Mouse (Mus musculus): ENCODE results near the gene Zfp78.

Zfp78 gene

DNA sequence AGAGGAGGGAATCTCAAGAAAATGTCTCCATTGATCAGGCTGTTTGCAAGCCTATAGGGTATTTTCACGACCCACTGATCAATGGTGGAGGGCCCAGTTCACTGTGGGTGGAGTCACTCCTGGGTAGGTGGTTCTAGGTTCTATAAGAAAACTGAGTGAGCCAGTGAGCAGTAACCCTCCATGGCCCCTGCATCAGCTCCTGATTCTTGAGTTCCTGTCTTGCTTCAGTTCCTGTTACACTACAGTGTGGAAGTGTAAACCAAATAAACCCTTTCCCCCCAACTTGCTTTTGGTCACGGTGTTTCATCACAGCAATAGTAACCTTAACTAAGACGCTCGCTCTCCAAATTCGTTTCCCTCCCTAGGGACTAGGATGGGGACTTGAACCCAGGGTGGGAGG, 25.9 kb downstream of the Zfp78 start:
- no peak for DNase-seq (ENCODE audit: low read depth)

DNA sequence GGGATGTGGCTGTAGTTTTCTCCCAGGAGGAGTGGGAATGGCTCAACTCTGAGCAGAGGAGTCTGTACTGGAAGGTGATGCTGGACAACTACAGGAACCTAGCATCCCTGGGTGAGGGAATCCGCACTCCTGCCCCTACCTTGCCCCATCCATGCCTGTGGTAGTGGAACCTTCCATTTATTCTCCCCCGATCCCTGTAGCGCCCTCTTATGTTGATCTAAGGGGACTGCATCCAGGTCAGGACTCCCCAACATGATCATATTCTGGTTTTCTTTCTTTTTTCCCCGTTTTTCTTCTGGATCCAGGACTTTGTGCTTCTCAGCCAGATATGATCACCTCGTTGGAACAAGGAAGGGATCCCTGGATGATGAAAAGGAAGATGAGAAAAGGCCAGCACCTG, 26.4 kb downstream of the Zfp78 start:
- DNase-seq (ENCODE audit: low read depth), result no peak

DNA sequence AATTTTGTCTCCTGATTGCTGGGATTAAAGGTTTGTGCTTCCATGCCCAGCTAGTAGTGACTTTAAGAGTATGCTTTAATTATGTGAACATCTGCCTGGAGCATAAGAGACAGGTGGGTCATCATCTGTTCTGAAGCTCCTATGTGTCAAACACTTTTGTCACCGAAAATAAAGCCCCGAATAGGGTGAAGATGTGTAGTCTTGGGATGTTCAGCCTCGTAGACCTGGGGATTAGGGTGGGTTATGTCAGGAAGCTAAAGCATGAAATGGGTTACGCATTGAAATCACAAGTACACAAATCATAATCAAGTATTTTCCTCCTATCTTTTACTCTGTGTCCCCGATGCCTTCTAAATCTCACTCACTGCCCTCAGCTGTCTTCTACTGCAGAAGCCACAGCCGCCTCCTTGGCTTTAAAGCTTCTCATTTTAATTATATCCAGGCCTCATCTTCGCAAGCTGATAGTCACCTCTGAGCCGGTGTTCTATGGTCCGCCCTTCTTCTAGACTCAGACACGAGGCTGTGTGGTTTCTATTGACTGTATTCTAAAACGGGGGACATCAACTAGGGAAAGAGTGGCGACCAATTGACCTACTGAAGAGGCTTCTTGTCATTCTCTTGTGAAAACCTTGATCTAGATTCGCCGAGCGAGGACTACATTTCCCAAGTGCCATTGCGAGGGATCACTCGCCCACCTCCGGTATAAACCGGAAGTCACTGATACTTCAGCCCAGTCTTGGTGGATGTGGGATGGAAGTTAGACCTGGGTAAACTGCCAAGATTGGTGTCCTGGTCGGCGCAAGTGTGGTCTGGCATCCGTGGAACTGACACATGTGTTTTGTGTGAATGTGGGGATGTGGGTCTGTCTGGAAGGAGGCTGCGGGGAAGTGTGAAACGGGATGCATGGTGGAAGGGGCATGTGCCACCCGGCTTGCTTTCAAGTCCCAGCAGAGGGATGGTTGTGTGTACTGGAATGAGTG, 35.2 kb downstream of the Zfp78 start, which contains the start of gene Smim17:
Gene Smim17, plus strand, starts transcription at position 720 of the 980 bp plus-strand sequence.
- DNase-seq (ENCODE audit: low read depth), result peak; percentile 65

DNA sequence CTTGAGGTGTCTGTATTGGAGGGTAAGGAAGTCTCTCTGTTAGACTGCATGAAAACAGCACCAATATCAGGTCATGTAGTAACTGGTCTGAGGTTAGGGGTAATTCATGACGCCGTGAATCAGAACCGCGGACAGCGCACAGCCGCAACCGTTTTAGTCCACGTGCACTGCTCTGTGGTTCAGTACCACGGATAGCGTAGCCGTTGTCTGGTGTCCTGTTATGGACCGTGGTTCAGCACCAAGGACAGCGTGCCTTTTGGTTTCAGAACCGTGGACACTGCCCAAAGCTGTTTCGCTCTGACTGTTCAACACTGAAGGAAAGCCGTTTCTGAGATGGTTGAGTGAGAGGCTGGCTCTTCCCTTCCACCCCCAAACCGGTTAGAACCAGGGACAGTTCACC, 47.0 kb downstream of the Zfp78 start, which contains the start of gene Gm20715:
Gene Gm20715, plus strand, starts transcription at position 235 of the 400 bp plus-strand sequence.
- peak; percentile 91 for DNase-seq (ENCODE audit: low read depth)

DNA sequence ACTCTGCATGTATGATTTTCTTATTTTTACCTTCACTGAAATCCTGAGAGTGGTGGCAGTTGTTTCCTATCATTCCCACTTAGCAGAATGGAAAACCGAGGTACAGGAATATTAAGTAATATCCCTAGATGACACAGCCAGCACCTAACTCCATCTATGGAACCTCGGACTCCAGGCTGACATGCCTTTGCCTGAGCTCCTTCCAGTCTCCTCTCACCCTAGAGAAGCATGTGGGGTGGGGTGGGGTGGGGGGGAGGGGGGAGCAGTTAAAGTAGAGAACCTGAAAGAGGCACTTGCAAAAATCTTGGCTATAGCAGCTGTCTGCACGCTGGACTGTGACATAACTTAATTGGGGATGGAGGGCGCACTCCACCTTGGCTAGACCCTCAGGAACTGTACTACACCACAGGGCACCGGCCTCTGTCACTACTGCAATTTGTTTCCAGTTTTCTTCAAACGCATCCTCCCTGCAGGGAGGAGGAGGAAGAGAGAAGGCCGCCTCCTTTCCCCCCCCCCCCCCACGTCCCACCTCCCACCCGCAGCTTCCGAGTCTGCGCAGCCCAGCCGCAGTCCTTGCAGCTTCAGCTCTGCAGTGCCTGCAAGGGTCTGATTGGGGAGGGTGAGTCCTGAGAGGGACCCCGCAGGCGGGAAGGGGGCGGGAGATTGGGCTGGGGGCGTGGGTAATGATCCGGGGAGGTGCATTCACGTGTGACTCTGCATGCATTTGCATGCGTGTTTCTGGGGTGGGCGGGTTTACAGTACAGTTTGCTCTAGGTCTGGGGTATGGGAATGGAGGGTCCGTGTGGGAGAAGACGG, 51.8 kb downstream of the Zfp78 start:
- no peak for DNase-seq (ENCODE audit: low read depth)

DNA sequence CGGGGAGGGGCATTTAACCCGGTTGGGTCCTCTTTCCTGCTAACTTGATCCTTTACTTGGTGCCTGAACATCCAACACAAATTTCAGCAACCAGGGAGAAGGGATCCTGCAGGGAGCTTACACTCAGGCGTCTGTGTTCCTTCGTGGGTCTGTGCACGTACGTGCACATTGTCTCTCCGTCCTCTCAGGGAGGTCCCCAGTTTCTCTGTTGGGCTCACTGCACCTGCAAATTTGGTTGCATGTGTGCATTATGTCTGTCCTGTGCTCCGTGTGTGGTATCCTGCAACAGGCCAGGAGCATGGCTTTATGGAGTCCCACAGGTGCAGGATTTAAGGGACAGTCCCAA, 52.3 kb downstream of the Zfp78 start:
- DNase-seq (ENCODE audit: low read depth), result no peak

DNA sequence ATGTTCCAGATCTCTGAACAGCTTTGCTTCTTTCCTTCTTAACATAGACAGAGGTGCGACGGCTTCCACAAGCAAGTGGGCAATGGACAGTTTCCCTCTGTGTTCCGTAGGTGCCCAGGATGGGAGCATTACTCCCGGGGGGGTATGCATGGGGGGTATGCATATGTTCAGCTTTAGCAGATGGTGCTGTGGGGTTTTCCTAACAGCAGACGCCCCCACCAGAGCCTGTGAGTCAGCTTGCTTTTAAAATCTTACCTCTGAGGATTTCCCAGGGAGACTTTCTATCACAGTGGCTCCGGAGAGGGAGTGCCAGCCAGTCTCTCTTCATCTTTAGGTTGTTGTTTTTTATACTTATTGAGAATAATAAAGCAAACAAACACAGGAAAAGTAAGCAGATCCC, 56.8 kb downstream of the Zfp78 start:
- no peak for DNase-seq (ENCODE audit: low read depth)

DNA sequence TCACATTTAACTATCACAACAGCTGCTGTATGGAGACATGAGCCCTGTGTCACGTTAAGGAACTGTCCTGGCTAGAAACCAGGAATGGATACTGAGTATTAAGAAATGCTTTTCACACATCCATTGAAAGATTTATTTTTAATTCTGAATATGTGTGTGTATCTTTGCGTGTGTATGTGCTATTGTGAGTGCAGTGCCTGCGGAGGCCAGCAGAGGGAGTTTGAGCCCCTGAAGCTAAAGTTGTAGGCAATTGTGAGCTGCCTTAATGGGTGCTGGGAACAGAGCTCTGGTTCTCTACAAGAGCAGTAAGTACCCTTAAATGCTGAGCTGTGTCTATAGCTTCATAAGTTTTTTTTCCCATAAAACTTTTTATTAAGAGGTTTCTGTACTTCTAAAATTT, 66.3 kb downstream of the Zfp78 start:
- DNase-seq (ENCODE audit: low read depth), result no peak

DNA sequence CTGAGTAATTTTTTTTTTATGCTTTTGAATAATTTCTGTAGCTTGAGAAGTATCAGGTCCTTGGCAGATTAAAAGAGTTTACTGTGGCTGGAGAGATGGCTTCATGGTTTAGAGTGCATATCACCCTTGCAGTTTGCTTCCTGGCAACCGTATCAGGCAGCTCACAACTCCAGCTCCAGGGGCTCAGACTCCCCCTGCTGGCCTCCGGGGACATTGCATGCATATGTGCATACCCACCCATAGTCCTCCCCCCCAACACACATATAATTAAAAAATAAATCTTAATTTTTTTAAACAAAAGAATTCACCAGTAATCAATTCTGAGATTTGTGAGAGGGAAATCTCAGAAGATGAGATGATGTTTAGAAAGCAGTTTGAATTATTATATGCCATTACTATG, 67.3 kb downstream of the Zfp78 start:
- DNase-seq (ENCODE audit: low read depth), result peak; percentile 56

All from induced T-regulatory cell, adult 2 months (primary cell).